11 mouse cellular contexts compared by ENCODE assay signal in the genomic region with DNA sequence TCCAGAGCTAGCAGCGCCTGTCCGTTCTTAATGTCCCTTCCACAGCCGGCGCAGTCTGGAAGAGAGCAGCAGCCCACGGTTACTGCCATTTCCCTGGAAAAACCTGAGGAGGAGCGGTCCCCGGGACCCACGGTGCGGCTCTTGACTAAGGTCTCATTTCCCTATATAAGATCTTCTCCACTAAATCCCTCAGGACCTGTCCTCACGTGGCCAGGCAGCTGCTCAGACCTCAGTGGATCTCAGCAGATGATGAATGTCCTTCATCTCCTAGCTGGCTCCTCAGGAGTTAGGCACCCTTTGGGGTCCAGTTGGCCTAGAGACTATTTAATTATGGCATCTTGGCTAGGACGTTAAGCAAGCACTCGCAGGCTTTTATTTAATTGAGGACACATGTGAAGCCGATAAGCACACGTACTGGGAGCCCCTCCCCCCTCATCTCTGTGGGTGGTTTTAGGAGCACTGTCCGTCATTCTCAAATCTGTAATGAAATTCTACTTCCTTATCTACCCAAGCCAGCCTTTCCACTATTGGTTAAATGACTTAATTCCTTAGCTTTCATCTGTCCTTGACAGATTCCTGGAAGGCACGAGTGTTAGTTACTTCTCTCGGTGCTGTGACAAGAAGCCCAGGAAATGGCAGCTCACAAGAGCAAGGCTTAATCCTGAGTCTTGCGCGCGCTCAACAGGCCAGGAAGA.
A peak's percentile ranks its signal among the peaks of the same experiment; 100 is the strongest.
DNase-seq lines count a peak whose midpoint lies in the region; ATAC-seq and TF ChIP-seq lines count a peak whose summit lies in the region.
"Had no signal": no experiment of that assay in that cellular context is flagged by ENCODE, and none has a peak within 500 bp of the region (broad histone marks: within the 10 kb centered on the region; RNA-seq: fewer than 3 reads in every experiment).

No protein-coding gene starts in this region.

- no peaks in the 10 kb centered on the region for H3K9me3 ChIP-seq in kidney, postnatal 0 days (replicated peaks; ENCODE audit: low read length)
- no peaks in the 10 kb centered on the region for H3K9me3 ChIP-seq in embryonic facial prominence, embryonic 14.5 days (ENCODE audit: control insufficient read depth, low read length)
- H3K9me3 ChIP-seq in hindbrain, postnatal 0 days (ENCODE audit: low read length): no peaks in the 10 kb centered on the region

- 43% methylated on average over 20 of the region's 20 CpGs for WGBS in kidney, postnatal 0 days
- WGBS in embryonic facial prominence, embryonic 14.5 days: 33% methylated on average over 20 of the region's 20 CpGs
- 42% methylated on average over 20 of the region's 20 CpGs for WGBS in hindbrain, postnatal 0 days

- peak overlapping the region; percentile 2; the same call in 1 of the 2 replicates for H3K9ac ChIP-seq in kidney, postnatal 0 days (ENCODE audit: low read depth, low read length)
- peak overlapping the region; percentile 49; the same call in 1 of the 2 replicates for H3K9ac ChIP-seq in embryonic facial prominence, embryonic 14.5 days (ENCODE audit: low read depth, low read length)
- 0 out of 2 replicates have a peak overlapping the region, but pooled peaks have one; percentile 22 for H3K9ac ChIP-seq in hindbrain, postnatal 0 days (replicated peaks; ENCODE audit: low read length)

- no peaks in the 10 kb centered on the region for H3K36me3 ChIP-seq in kidney, postnatal 0 days (ENCODE audit: insufficient read depth, low read length)
- no peaks in the 10 kb centered on the region for H3K36me3 ChIP-seq in embryonic facial prominence, embryonic 14.5 days (ENCODE audit: control insufficient read depth, insufficient read depth, low read length)
- 0 out of 2 replicates have a peak, but pooled peaks cover 7% of the 10 kb centered on the region for H3K36me3 ChIP-seq in hindbrain, postnatal 0 days (ENCODE audit: insufficient read depth, low read length)
- H3K36me3 ChIP-seq: G1E had no signal

- DNase-seq in kidney, postnatal 0 days (ENCODE audit: low spot score): peak; percentile 68
- DNase-seq in kidney, adult 11 months: no peak
- DNase-seq in embryonic facial prominence, embryonic 14.5 days (ENCODE audit: low spot score): peak; percentile 66
- peak; percentile 43 for DNase-seq in hindbrain, postnatal 0 days (ENCODE audit: low spot score)
- peak; percentile 13 for DNase-seq in naive thymus-derived CD4-positive, alpha-beta T cell, adult 2 months (ENCODE audit: low read depth)
- no peak for DNase-seq in natural killer cell, adult 2 months (ENCODE audit: low spot score in 2 of 2)
- DNase-seq in spleen, postnatal 4 days (ENCODE audit: low spot score in 2 of 2): no peak
- no peak for DNase-seq in thymus, postnatal 10 days (ENCODE audit: low spot score in 2 of 2)

- H3K27ac ChIP-seq in kidney, postnatal 0 days: peak overlapping the region; percentile 73
- H3K27ac ChIP-seq in embryonic facial prominence, embryonic 14.5 days (replicated peaks; ENCODE audit: low read depth, low read length): no peak overlapping the region
- peak overlapping the region; percentile 32; the same call in 1 of the 2 replicates for H3K27ac ChIP-seq in hindbrain, postnatal 0 days
- H3K27ac ChIP-seq: macrophage had no signal

- no peak for ATAC-seq in kidney, postnatal 0 days (replicated peaks; ENCODE audit: low FRiP score, low read depth)
- ATAC-seq in embryonic facial prominence, embryonic 14.5 days (ENCODE audit: low read depth): no peak
- ATAC-seq in hindbrain, postnatal 0 days: peak; percentile 31

- TF ChIP-seq CTCF in kidney, postnatal 0 days (IDR thresholded peaks at IDR 0.05; ENCODE audit: low read depth): no peak
- TF ChIP-seq CTCF in hindbrain, postnatal 0 days (IDR thresholded peaks at IDR 0.05; ENCODE audit: low read depth): no peak

- no peak overlapping the region; the same call in 1 of the 2 replicates for H3K4me3 ChIP-seq in kidney, postnatal 0 days (replicated peaks; ENCODE audit: low read depth, low read length)
- H3K4me3 ChIP-seq in embryonic facial prominence, embryonic 14.5 days (ENCODE audit: low read depth, low read length): no peak overlapping the region
- H3K4me3 ChIP-seq in hindbrain, postnatal 0 days (ENCODE audit: low read length): no peak overlapping the region
- H3K4me3 ChIP-seq: erythroblast, embryonic 14.5 days had no signal

- H3K4me1 ChIP-seq in kidney, postnatal 0 days (replicated peaks; ENCODE audit: insufficient read depth, low read length): peaks cover 22% of the 10 kb centered on the region; the same call in 1 of the 2 replicates
- H3K4me1 ChIP-seq in embryonic facial prominence, embryonic 14.5 days (ENCODE audit: control insufficient read depth, insufficient read depth, low read length): peaks cover 16% of the 10 kb centered on the region
- H3K4me1 ChIP-seq in hindbrain, postnatal 0 days (ENCODE audit: insufficient read depth, low read length): peaks cover 5% of the 10 kb centered on the region; the same call in 1 of the 2 replicates

- peak overlapping the region; percentile 40 for H3K4me2 ChIP-seq in kidney, postnatal 0 days (ENCODE audit: low read length)
- peak overlapping the region; percentile 41 for H3K4me2 ChIP-seq in embryonic facial prominence, embryonic 14.5 days (ENCODE audit: low read depth, low read length)
- peak overlapping the region; percentile 21 for H3K4me2 ChIP-seq in hindbrain, postnatal 0 days (ENCODE audit: low read depth, low read length)

- no peaks in the 10 kb centered on the region for H3K27me3 ChIP-seq in kidney, postnatal 0 days (ENCODE audit: insufficient read depth, low read length)
- H3K27me3 ChIP-seq in embryonic facial prominence, embryonic 14.5 days (replicated peaks; ENCODE audit: control insufficient read depth, insufficient read depth, low read length): no peaks in the 10 kb centered on the region
- no peaks in the 10 kb centered on the region for H3K27me3 ChIP-seq in hindbrain, postnatal 0 days (ENCODE audit: insufficient read depth, low read length)

Comparison
In these comparisons a context has a peak if more than half of its experiments do, and no peak if none do; other contexts are left out.
1. DNase-seq: peak in kidney, postnatal 0 days (single experiment), embryonic facial prominence, embryonic 14.5 days (single experiment), hindbrain, postnatal 0 days (single experiment) and naive thymus-derived CD4-positive, alpha-beta T cell, adult 2 months (single experiment); none in kidney, adult 11 months (single experiment), natural killer cell, adult 2 months (0 of 2), spleen, postnatal 4 days (0 of 2) and thymus, postnatal 10 days (0 of 2).
2. Peak in every context shown above with its lines, with median percentiles within 50 percentile points of each other: H3K4me2 ChIP-seq and H3K9ac ChIP-seq.